Mouse (Mus musculus) kidney, embryonic 15.5 days (tissue): ENCODE measurements around the gene Cela2a. TPM values are rescaled to one million over a fixed set of nuclear protein-coding genes. Genes with fewer than 3 reads are reported as not detected.
A peak's percentile ranks its signal among the peaks of the same experiment; 100 is the strongest.

Experiments used
- ATAC-seq: fragments of 200-750 bp; cut with Nextera tagmentation; replicated peaks from 2 replicates; pipeline ENCODE4 v1.8.0; 2017; ENCODE audit warnings: moderate TSS enrichment; ENCODE audit not compliant: low FRiP score
- H3K27ac ChIP-seq: fragments of 300-500 bp; sonication (generic); 2 replicates; pipeline ENCODE4 v1.5.1; 2015; ENCODE audit warnings: mild to moderate bottlenecking, inconsistent platforms
- H3K27me3 ChIP-seq: fragments of 300-500 bp; sonication (generic); 2 replicates; pipeline ENCODE4 v1.6.1; 2015; ENCODE audit warnings: inconsistent platforms
- H3K36me3 ChIP-seq: fragments of 300-500 bp; sonication (generic); 2 replicates; pipeline ENCODE4 v1.6.1; 2015; ENCODE audit warnings: inconsistent platforms
- H3K4me1 ChIP-seq: fragments of 300-500 bp; sonication (generic); 2 replicates; pipeline ENCODE4 v1.6.1; 2015; ENCODE audit warnings: inconsistent platforms
- H3K4me2 ChIP-seq: fragments of 300-500 bp; sonication (generic); 2 replicates; pipeline ENCODE4 v1.6.1; 2015; ENCODE audit warnings: moderate library complexity, mild to moderate bottlenecking, inconsistent platforms
- H3K4me3 ChIP-seq: fragments of 300-500 bp; sonication (generic); replicated peaks from 2 replicates; pipeline ENCODE4 v1.5.1; 2015; ENCODE audit warnings: mild to moderate bottlenecking, inconsistent platforms
- H3K9ac ChIP-seq: fragments of 300-500 bp; sonication (generic); 2 replicates; pipeline ENCODE4 v1.6.1; 2015; ENCODE audit warnings: mild to moderate bottlenecking, inconsistent platforms
- H3K9me3 ChIP-seq: fragments of 300-500 bp; sonication (generic); replicated peaks from 2 replicates; pipeline ENCODE4 v1.6.1; 2016; ENCODE audit warnings: inconsistent platforms
- whole genome bisulfite sequencing: fragments of 180-500 bp; shearing (Covaris S2); methylation state at CpG from one replicate; pipeline ENCODE4 v1.1.7; 2015; ENCODE audit warnings: mixed read lengths; 5-methylcytosine and 5-hydroxymethylcytosine counted together
- polyA plus RNA-seq: library from polyadenylated mRNA; unstranded; fragments of >200 nt; fragmentation: Nextera tagmentation; extraction: Ambion mirVana; gene quantifications from 2 replicates; pipeline ENCODE4 v1.2.1, GENCODE M21; 2015

Gene Cela2a
- polyA plus RNA-seq, 1 experiment from 2014 or later = 0.19 TPM

DNA sequence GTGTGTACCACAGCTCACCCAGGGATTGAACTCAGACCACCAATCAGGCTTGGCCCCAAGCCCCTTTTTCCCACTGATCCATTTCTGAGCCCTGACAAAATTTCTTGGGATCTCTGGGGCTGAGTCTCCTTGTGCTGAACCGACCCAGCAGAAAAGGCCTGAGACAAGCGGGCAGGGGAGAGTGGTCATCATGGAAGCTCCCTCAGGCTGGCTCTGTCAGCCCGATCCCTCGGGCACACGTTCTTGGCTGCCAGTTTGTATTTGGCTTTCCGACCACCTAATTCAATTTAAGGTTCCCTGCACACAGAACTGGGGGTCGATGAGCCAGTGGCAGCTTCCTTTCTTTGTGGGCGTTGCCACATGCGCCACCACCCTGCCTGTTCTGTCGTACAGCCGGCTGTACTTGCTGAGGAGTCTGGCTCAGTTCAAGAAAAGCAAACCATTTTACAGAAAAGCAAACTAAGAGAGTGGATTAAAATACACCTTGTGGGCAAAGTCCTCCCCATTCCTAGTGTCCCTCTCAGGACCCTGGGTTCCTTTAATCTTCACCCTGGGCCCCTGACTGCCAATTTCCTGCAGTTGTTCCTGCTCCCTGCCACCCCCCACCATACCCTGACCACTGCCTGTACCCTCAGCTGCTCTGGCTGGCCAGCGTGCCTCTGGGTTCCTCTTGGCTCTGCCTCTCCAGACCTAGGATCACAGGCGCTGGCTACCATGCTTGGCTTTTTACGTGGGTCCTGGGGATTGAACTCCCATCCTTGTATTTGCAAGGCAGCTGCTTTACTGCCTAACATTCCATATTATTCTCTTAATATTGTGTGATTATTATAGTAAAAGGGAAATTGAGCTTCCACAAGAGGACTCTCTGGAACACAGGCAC, 8.9 kb downstream of the Cela2a start:
- H3K4me1 ChIP-seq = peaks cover 6% of the 10 kb centered on the region; the same call in 1 of the 2 replicates

DNA sequence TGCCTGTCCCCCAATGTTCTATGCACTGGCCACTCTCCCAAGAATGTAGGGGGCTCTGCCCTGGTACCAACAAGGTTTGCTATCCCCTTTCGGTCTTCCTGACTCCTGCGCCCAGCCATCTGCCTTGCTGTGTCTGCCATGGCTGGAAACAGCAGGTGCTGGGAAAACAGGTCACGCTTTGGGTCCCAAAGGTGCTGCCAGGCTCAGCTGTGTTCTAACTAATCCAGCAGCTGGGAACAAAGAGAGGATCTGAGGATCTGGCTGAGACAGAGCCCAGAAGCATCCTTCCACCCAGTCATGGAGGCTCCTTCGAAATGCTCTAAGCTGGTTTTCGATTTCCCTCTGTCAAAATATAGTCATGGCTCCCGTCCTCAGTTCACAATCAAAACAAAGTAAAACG, 9.7 kb downstream of the Cela2a start:
- Histone ChIP-seq H3K9ac (no peak overlapping the region), H3K4me3 (no peak overlapping the region)
- 85% methylated on average over 7 of the region's 7 CpGs for WGBS

More for the DNA sequence above, 8.9 kb downstream of the Cela2a start:
- no peak overlapping the region for H3K4me2 ChIP-seq
- H3K9me3 ChIP-seq = no peaks in the 10 kb centered on the region
- no peaks in the 10 kb centered on the region for H3K27me3 ChIP-seq
- H3K9ac ChIP-seq = no peak overlapping the region
- H3K4me3 ChIP-seq = no peak overlapping the region
- no peak overlapping the region for H3K27ac ChIP-seq
- WGBS = 55% methylated on average over 14 of the region's 14 CpGs
- no peak for ATAC-seq
- H3K36me3 ChIP-seq = peaks cover 42% of the 10 kb centered on the region

GRCm38 (mm10) chr4:141811375-141811774, 14.6 kb downstream of the Cela2a start:
- no peak for ATAC-seq
- Histone ChIP-seq H3K9me3 (no peaks in the 10 kb centered on the region), H3K9ac (no peak overlapping the region), H3K27ac (no peak overlapping the region), H3K36me3 (peaks cover 98% of the 10 kb centered on the region), H3K4me2 (no peak overlapping the region), H3K4me3 (no peak overlapping the region), H3K27me3 (no peaks in the 10 kb centered on the region), H3K4me1 (no peaks in the 10 kb centered on the region)
- 93% methylated on average over 7 of the region's 7 CpGs for WGBS

More for the DNA sequence above, 9.7 kb downstream of the Cela2a start:
- peaks cover 6% of the 10 kb centered on the region; the same call in 1 of the 2 replicates for H3K4me1 ChIP-seq
- no peak overlapping the region for H3K27ac ChIP-seq
- H3K27me3 ChIP-seq = no peaks in the 10 kb centered on the region
- H3K36me3 ChIP-seq = peaks cover 49% of the 10 kb centered on the region
- no peak overlapping the region for H3K4me2 ChIP-seq
- ATAC-seq = no peak
- H3K9me3 ChIP-seq = no peaks in the 10 kb centered on the region

DNA sequence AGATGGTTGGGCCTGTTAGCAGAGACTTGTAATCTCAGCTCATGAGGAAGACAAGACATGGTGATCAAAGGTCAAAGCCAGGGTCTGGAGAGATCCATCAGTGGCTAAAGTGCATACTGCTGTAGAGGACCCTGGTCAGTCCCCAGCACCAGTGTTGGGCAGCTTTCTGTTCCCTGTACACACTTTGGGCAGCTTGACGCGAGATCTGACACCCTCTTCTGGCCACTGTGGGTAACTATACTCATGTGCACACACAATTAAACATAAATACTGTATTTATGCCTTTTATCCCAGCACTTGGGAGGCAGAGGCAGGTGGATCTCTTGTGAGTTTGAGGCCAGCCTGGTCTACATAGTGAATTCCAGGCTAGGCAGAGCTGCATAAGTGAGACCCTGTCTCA, 15.0 kb downstream of the Cela2a start:
- no peak overlapping the region for H3K4me3 ChIP-seq
- peaks cover 99% of the 10 kb centered on the region for H3K36me3 ChIP-seq
- H3K27me3 ChIP-seq = no peaks in the 10 kb centered on the region
- H3K4me2 ChIP-seq = no peak overlapping the region
- ATAC-seq = no peak
- no peaks in the 10 kb centered on the region for H3K4me1 ChIP-seq
- 93% methylated on average over 2 of the region's 2 CpGs for WGBS
- H3K27ac ChIP-seq = no peak overlapping the region
- no peak overlapping the region for H3K9ac ChIP-seq
- no peaks in the 10 kb centered on the region for H3K9me3 ChIP-seq

GRCm38 (mm10) chr4:141809850-141810464, 16.0 kb downstream of the Cela2a start:
- WGBS = 81% methylated on average over 8 of the region's 8 CpGs
- H3K9me3 ChIP-seq = no peaks in the 10 kb centered on the region

DNA sequence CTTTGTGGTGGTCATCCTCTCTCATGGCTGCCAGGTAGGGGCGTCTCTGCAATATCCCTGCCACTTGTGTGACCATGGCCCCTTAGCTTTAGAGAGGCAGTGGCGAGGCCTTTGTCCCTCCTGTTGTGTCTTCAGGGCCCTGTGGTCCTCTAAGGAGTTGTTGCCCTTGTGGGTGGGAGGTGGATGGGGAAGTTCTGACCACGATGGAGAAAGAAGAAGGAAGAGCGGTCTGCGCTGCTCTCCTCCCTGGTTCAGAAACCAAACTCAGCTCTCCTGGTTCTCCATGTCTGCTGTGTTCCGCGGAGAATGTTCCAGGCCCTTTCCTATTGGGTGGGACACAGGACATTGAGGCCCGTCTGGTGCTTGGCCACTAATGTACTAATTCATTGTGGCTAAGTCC, 20.1 kb downstream of the Cela2a start:
- H3K9ac ChIP-seq = no peak overlapping the region
- 95% methylated on average over 8 of the region's 8 CpGs for WGBS
- no peaks in the 10 kb centered on the region for H3K27me3 ChIP-seq
- peaks cover 83% of the 10 kb centered on the region for H3K36me3 ChIP-seq
- H3K4me3 ChIP-seq = no peak overlapping the region
- no peak for ATAC-seq
- H3K4me2 ChIP-seq = no peak overlapping the region
- no peaks in the 10 kb centered on the region for H3K9me3 ChIP-seq
- H3K4me1 ChIP-seq = no peaks in the 10 kb centered on the region
- H3K27ac ChIP-seq = no peak overlapping the region

More at GRCm38 (mm10) chr4:141809850-141810464, 16.0 kb downstream of the Cela2a start:
- H3K4me2 ChIP-seq = no peak overlapping the region
- no peak overlapping the region for H3K9ac ChIP-seq
- no peak overlapping the region for H3K27ac ChIP-seq
- no peaks in the 10 kb centered on the region for H3K4me1 ChIP-seq
- H3K27me3 ChIP-seq = no peaks in the 10 kb centered on the region
- ATAC-seq = no peak
- H3K36me3 ChIP-seq = peaks cover 100% of the 10 kb centered on the region
- H3K4me3 ChIP-seq = no peak overlapping the region

DNA sequence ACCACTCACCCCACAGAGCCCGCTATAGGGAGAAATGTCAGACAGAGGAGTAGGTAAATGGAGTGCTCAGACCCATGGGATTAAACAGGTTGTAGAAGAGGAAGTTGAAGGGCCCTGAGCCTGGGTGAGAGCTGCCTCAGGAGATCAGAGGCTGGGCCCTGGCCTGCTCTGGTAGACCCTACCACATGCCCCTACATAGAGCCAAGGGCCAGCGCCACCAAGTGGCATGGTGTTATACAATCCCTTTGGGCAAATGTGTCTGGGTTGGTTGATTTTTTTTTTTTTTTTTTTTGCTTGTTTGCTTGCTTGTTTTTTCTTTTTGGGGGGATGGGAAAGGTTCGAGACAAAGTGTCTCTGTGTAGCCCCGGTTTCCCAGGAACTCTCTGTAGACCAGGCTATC, 21.9 kb downstream of the Cela2a start:
- Histone ChIP-seq H3K9me3 (no peaks in the 10 kb centered on the region), H3K27me3 (no peaks in the 10 kb centered on the region), H3K4me1 (no peaks in the 10 kb centered on the region), H3K9ac (no peak overlapping the region), H3K27ac (no peak overlapping the region), H3K4me3 (no peak overlapping the region), H3K36me3 (peaks cover 65% of the 10 kb centered on the region), H3K4me2 (no peak overlapping the region)
- no peak for ATAC-seq
- WGBS = 89% methylated on average over 4 of the region's 4 CpGs

DNA sequence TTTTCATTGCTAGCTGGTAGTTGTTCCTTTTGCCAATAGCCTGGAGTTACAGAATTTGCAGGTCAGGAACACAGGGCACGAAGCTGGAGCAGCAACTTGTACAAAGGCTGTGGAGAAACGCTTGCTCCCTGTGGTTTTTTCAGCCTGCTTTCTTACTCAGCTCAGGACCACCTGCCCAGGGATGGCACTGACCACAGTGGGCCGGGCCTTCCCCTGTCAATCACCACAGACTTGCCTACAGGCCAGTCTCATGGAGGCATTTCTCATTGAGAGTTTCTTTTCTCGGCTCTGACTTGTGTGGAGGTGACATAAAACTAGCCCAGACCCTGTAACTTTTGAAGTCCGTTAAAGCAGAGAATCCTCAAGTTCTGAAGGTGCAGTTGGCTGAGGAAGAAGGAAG, 28.4 kb downstream of the Cela2a start:
- no peak for ATAC-seq

DNA sequence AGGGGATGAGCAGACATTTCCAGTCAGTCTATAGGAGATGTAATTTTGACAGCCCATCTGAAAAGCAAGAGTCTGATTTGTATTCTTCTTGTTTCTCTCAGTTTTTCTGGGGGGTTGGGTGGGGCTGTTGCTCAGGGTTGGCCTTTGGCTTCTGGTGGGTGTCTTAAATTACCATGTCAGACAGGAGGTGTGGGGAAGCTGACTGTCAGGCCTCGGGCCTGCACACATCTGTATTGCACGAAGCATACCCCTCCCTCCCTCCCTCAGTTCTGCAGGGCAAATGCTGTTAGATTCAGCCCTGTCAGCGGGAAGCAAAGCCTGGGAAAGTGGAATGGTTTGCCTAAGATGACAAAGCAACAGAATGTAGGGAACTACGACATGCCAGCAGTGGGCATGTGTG, 29.0 kb downstream of the Cela2a start:
- peaks cover 32% of the 10 kb centered on the region for H3K4me1 ChIP-seq
- H3K9ac ChIP-seq = no peak overlapping the region
- ATAC-seq = no peak
- H3K36me3 ChIP-seq = peaks cover 29% of the 10 kb centered on the region
- no peaks in the 10 kb centered on the region for H3K27me3 ChIP-seq
- no peak overlapping the region for H3K27ac ChIP-seq
- no peaks in the 10 kb centered on the region for H3K9me3 ChIP-seq
- H3K4me2 ChIP-seq = no peak overlapping the region
- H3K4me3 ChIP-seq = no peak overlapping the region
- WGBS = 82% methylated on average over 4 of the region's 4 CpGs

More for the DNA sequence above, 28.4 kb downstream of the Cela2a start:
- no peak overlapping the region for H3K9ac ChIP-seq
- peaks cover 29% of the 10 kb centered on the region for H3K36me3 ChIP-seq
- no peaks in the 10 kb centered on the region for H3K9me3 ChIP-seq
- no peak overlapping the region for H3K4me3 ChIP-seq
- WGBS = 93% methylated on average over 5 of the region's 5 CpGs
- no peak overlapping the region for H3K4me2 ChIP-seq
- peaks cover 31% of the 10 kb centered on the region for H3K4me1 ChIP-seq
- H3K27me3 ChIP-seq = no peaks in the 10 kb centered on the region
- no peak overlapping the region for H3K27ac ChIP-seq

DNA sequence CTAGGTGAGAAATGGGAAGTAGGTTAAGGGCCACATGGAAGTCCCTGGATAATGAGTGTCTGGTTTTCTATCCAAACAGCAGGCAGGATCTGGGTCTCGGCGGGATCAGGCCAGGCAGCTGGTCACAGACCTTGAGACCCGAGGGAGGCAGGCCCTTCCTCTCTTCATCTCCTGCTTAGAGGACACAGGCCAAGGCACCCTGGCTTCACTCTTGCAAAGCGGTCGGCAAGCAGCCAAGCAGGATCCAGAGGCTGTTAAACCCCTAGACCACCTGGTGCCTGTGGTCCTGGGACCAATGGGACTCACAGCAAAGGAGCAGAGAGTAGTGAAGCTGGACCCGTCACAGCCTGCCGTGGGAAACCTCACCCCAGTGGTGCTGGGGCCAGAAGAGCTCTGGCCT, 29.6 kb downstream of the Cela2a start:
- H3K4me1 ChIP-seq = peaks cover 34% of the 10 kb centered on the region
- no peak overlapping the region for H3K4me2 ChIP-seq
- no peak overlapping the region for H3K9ac ChIP-seq
- no peaks in the 10 kb centered on the region for H3K9me3 ChIP-seq
- no peak overlapping the region for H3K27ac ChIP-seq
- no peak for ATAC-seq
- no peaks in the 10 kb centered on the region for H3K27me3 ChIP-seq
- H3K4me3 ChIP-seq = no peak overlapping the region
- peaks cover 29% of the 10 kb centered on the region for H3K36me3 ChIP-seq
- WGBS = 78% methylated on average over 7 of the region's 7 CpGs

DNA sequence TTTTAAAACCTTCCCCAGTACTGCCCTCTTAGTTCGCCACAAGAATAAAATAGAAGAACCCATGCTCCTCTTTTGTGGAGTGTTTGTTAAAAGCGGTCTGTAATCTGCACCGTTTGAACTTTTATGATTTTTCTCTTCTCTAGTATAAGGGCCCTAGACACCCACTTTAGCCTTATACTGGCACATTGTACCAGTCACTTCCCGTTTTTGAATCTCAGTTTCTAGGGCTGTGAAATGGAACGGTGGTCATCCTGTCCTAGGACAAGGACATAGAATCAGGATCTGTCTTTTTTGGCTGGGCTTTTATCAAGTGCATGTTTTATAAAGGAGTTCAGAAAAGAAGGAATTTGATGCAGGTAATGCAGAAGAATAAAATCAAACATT, 31.8 kb downstream of the Cela2a start:
- 8% methylated on average over 5 of the region's 5 CpGs for WGBS
- peak overlapping the region; percentile 67 for H3K9ac ChIP-seq
- peak overlapping the region; percentile 99 for H3K27ac ChIP-seq

More for the DNA sequence above, 31.8 kb downstream of the Cela2a start:
- no peaks in the 10 kb centered on the region for H3K27me3 ChIP-seq
- peak overlapping the region; percentile 62 for H3K4me2 ChIP-seq
- H3K4me3 ChIP-seq = peak overlapping the region; percentile 78
- H3K36me3 ChIP-seq = peaks cover 29% of the 10 kb centered on the region
- H3K9me3 ChIP-seq = no peaks in the 10 kb centered on the region
- H3K4me1 ChIP-seq = peaks cover 44% of the 10 kb centered on the region
- no peak for ATAC-seq
